11 mouse cellular contexts compared by ENCODE assay signal in the genomic region with DNA sequence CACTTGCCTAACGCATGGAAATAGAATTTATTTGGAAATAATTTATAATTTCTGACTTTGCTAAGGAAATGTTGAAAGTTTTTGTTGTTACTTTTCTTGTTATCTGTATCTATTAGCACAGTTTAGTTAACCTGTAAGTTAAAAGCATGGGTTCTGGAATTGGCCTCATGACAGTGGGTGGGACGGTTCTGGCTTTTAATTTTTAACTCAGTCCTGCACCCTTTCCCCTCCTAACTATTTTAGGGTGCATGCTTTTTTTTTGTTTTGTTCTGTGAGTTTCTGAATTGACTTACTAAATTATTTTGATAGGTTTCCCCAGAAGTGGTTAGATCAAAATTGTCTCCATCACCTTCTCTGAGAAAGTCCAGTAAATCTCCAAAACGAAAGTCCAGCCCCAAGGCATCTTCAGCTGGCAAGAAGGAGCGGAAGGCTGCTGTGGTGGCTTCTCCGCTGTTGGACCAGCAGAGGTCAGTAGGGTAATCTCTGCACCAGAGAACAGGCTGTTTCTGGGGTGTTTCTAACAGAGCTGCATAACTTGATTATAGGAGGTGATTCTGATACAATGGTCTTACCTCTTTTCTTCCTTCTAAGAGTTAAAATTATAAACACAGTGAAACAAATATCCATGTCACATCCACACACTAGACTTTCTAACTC. TPM values are rescaled to one million over a fixed set of nuclear protein-coding genes. Genes with fewer than 3 reads are reported as not detected.
DNase-seq lines count a peak whose midpoint lies in the region; ATAC-seq lines count a peak whose summit lies in the region.
"Had no signal": no experiment of that assay in that cellular context is flagged by ENCODE, and none has a peak within 500 bp of the region (broad histone marks: within the 10 kb centered on the region; RNA-seq: fewer than 3 reads in every experiment).

No protein-coding gene starts in this region.

- ATAC-seq in hindbrain, embryonic 16.5 days, result no peak
- no peak for ATAC-seq in inflammation-experienced regulatory T-cells, adult 6 months

- H3K36me3 ChIP-seq in hindbrain, embryonic 10.5 days, result peaks cover 8% of the 10 kb centered on the region; the same call in 1 of the 2 replicates
- no peaks in the 10 kb centered on the region for H3K36me3 ChIP-seq in hindbrain, embryonic 16.5 days (ENCODE audit: control insufficient read depth, insufficient read depth, low read length)

- no peak overlapping the region for H3K4me3 ChIP-seq in hindbrain, embryonic 10.5 days
- no peak overlapping the region for H3K4me3 ChIP-seq in hindbrain, embryonic 16.5 days (ENCODE audit: low read length)
- H3K4me3 ChIP-seq: limb, embryonic 15.5 days; myocyte had no signal

- peak; percentile 16 for DNase-seq in hindbrain, embryonic 10.5 days (ENCODE audit: low spot score)
- DNase-seq in 3T3-L1 (ENCODE audit: low read depth, low spot score), result peak; percentile 41
- peak; percentile 20 for DNase-seq in R1 (ENCODE audit: low read depth, low spot score)
- peak; percentile 29 for DNase-seq in kidney, postnatal 14 days
- DNase-seq in urinary bladder, postnatal 14 days (ENCODE audit: low spot score), result no peak
- DNase-seq in urinary bladder, postnatal 10 days (ENCODE audit: low spot score), result no peak

- H3K4me1 ChIP-seq in hindbrain, embryonic 10.5 days (replicated peaks), result no peaks in the 10 kb centered on the region
- H3K4me1 ChIP-seq in hindbrain, embryonic 16.5 days (ENCODE audit: control insufficient read depth, insufficient read depth, low read depth, low read length), result no peaks in the 10 kb centered on the region
- H3K4me1 ChIP-seq: limb, embryonic 15.5 days had no signal

- H3K9ac ChIP-seq in hindbrain, embryonic 16.5 days (ENCODE audit: low read depth, low read length), result no peak overlapping the region
- H3K9ac ChIP-seq: limb, embryonic 15.5 days had no signal

- H3K9me3 ChIP-seq in hindbrain, embryonic 10.5 days, result no peaks in the 10 kb centered on the region
- H3K9me3 ChIP-seq in hindbrain, embryonic 16.5 days (ENCODE audit: control insufficient read depth, low read length), result no peaks in the 10 kb centered on the region
- H3K9me3 ChIP-seq: G1E; limb, embryonic 15.5 days had no signal

- WGBS in hindbrain, embryonic 10.5 days, result 63% methylated on average over 5 of the region's 5 CpGs
- 65% methylated on average over 5 of the region's 5 CpGs for WGBS in hindbrain, embryonic 16.5 days

- no peaks in the 10 kb centered on the region for H3K27me3 ChIP-seq in hindbrain, embryonic 10.5 days (ENCODE audit: insufficient read depth, poor library complexity, severe bottlenecking)
- no peaks in the 10 kb centered on the region for H3K27me3 ChIP-seq in hindbrain, embryonic 16.5 days (replicated peaks; ENCODE audit: control insufficient read depth, insufficient read depth, low read length)
- H3K27me3 ChIP-seq: limb, embryonic 15.5 days had no signal

- no peak overlapping the region for H3K4me2 ChIP-seq in hindbrain, embryonic 16.5 days (ENCODE audit: low read length)
- H3K4me2 ChIP-seq: limb, embryonic 15.5 days had no signal

- H3K27ac ChIP-seq in hindbrain, embryonic 10.5 days, result no peak overlapping the region
- H3K27ac ChIP-seq in hindbrain, embryonic 16.5 days (ENCODE audit: low read depth, low read length), result no peak overlapping the region
- H3K27ac ChIP-seq: limb, embryonic 15.5 days had no signal

RNA-seq across cellular contexts. Expression of gene Zc3h13, which starts 25.3 kb away (rescaled TPM):
- polyA plus RNA-seq in hindbrain, embryonic 10.5 days (2016; fragmentation: Nextera tagmentation; extraction: Ambion mirVana), result 32.2 and 36.0 TPM in 2 replicates
- 38.5 and 41.5 TPM in 2 replicates for polyA plus RNA-seq in hindbrain, embryonic 16.5 days (2015; fragmentation: Nextera tagmentation; extraction: Ambion mirVana)
- 10 to 100 TPM; 15.5 to 26.0 (median 17.1) TPM for polyA plus RNA-seq in inflammation-experienced regulatory T-cells, adult 6 months (2017; shearing (Covaris generic))

Comparison
In these comparisons a context has a peak if more than half of its experiments do, and no peak if none do; other contexts are left out.
1. DNase-seq: peak in hindbrain, embryonic 10.5 days (single experiment), 3T3-L1 (single experiment), R1 (single experiment) and kidney, postnatal 14 days (single experiment); none in urinary bladder, postnatal 14 days (single experiment) and urinary bladder, postnatal 10 days (single experiment).